Mouse (Mus musculus): ENCODE results near the gene Vapb. TPM values are rescaled to one million over a fixed set of nuclear protein-coding genes. Genes with fewer than 3 reads are reported as not detected.
A peak's percentile ranks its signal among the peaks of the same experiment; 100 is the strongest.

Vapb gene
- 14.8 and 24.3 TPM in 2 replicates for polyA plus RNA-seq (2014; fragmentation: Nextera tagmentation; extraction: Ambion mirVana)

- Histone ChIP-seq H3K36me3 (ENCODE audit: control insufficient read depth, insufficient read depth, low read length) (no peaks in the 10 kb centered on the region), H3K27ac (replicated peaks; ENCODE audit: low read depth, low read length) (peak within 1 kb of the TSS; percentile 74), H3K4me3 (replicated peaks; ENCODE audit: low read depth, low read length) (peak within 1 kb of the TSS; percentile 78), H3K27me3 (ENCODE audit: control insufficient read depth, insufficient read depth, low read length) (no peaks in the 10 kb centered on the region), H3K9me3 (ENCODE audit: control insufficient read depth, low read length) (no peaks in the 10 kb centered on the region), H3K9ac (replicated peaks; ENCODE audit: low read length) (peak within 1 kb of the TSS; percentile 74), H3K4me2 (ENCODE audit: low read length) (peak within 1 kb of the TSS; percentile 66), H3K4me1 (ENCODE audit: control insufficient read depth, insufficient read depth, low read length) (peaks cover 9% of the 10 kb centered on the region)
- DNase-seq (peak; percentile 100), ATAC-seq (ENCODE audit: low FRiP score, low TSS enrichment) (peak; percentile 96)
- WGBS = 2% methylated on average over 70 of the region's 70 CpGs
Observed at GRCm38 (mm10) chr2:173737222-173737989, at the start of gene Vapb. Vapb (plus strand) TSS chr2:173737511.

GRCm38 (mm10) chr2:173689835-173690234, 47.5 kb upstream of the Vapb start:
- no peak for ATAC-seq (ENCODE audit: low FRiP score, low TSS enrichment)
- Histone ChIP-seq H3K4me1 (ENCODE audit: control insufficient read depth, insufficient read depth, low read length) (no peaks in the 10 kb centered on the region), H3K36me3 (ENCODE audit: control insufficient read depth, insufficient read depth, low read length) (peaks cover 12% of the 10 kb centered on the region), H3K27ac (replicated peaks; ENCODE audit: low read depth, low read length) (no peak overlapping the region), H3K9ac (replicated peaks; ENCODE audit: low read length) (no peak overlapping the region), H3K4me2 (ENCODE audit: low read length) (no peak overlapping the region), H3K9me3 (ENCODE audit: control insufficient read depth, low read length) (no peaks in the 10 kb centered on the region), H3K27me3 (ENCODE audit: control insufficient read depth, insufficient read depth, low read length) (no peaks in the 10 kb centered on the region), H3K4me3 (replicated peaks; ENCODE audit: low read depth, low read length) (no peak overlapping the region)
- no peak for DNase-seq

- H3K9me3 ChIP-seq (ENCODE audit: control insufficient read depth, low read length) = no peaks in the 10 kb centered on the region
- no peak for DNase-seq
- H3K4me2 ChIP-seq (ENCODE audit: low read length) = no peak overlapping the region
- H3K9ac ChIP-seq (replicated peaks; ENCODE audit: low read length) = no peak overlapping the region
- no peak overlapping the region for H3K4me3 ChIP-seq (replicated peaks; ENCODE audit: low read depth, low read length)
- H3K27me3 ChIP-seq (ENCODE audit: control insufficient read depth, insufficient read depth, low read length) = no peaks in the 10 kb centered on the region
- H3K36me3 ChIP-seq (ENCODE audit: control insufficient read depth, insufficient read depth, low read length) = peaks cover 28% of the 10 kb centered on the region
- no peaks in the 10 kb centered on the region for H3K4me1 ChIP-seq (ENCODE audit: control insufficient read depth, insufficient read depth, low read length)
- no peak for ATAC-seq (ENCODE audit: low FRiP score, low TSS enrichment)
- no peak overlapping the region for H3K27ac ChIP-seq (replicated peaks; ENCODE audit: low read depth, low read length)
- WGBS = 90% methylated on average over 6 of the region's 6 CpGs
Observed at GRCm38 (mm10) chr2:173691748-173692147, 45.6 kb upstream of the Vapb start.

DNA sequence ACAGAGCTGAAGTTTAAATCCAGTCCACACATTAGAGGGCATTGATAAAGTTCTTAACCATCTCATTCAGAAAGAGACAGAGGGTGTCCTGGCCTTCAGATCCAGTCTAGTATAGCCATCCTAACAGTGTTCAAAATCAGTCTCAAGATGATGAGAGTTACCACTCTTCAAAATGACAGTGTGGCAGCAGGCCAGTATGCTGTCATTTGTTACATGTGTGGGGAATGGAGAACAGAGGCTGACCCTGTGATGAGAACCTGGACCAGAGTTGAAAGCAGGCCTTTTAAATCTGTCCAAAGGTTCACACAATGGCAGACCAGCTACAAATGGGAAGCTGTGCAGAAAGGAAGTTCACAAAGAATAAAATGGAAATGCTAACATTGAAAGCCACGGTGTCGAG, 44.6 kb upstream of the Vapb start:
- no peak for DNase-seq
- H3K9me3 ChIP-seq (ENCODE audit: control insufficient read depth, low read length) = no peaks in the 10 kb centered on the region
- no peak for ATAC-seq (ENCODE audit: low FRiP score, low TSS enrichment)
- 84% methylated on average over 2 of the region's 2 CpGs for WGBS
- H3K4me1 ChIP-seq (ENCODE audit: control insufficient read depth, insufficient read depth, low read length) = no peaks in the 10 kb centered on the region
- H3K4me2 ChIP-seq (ENCODE audit: low read length) = no peak overlapping the region
- H3K9ac ChIP-seq (replicated peaks; ENCODE audit: low read length) = no peak overlapping the region
- H3K27me3 ChIP-seq (ENCODE audit: control insufficient read depth, insufficient read depth, low read length) = no peaks in the 10 kb centered on the region
- H3K27ac ChIP-seq (replicated peaks; ENCODE audit: low read depth, low read length) = no peak overlapping the region
- no peak overlapping the region for H3K4me3 ChIP-seq (replicated peaks; ENCODE audit: low read depth, low read length)
- peaks cover 32% of the 10 kb centered on the region for H3K36me3 ChIP-seq (ENCODE audit: control insufficient read depth, insufficient read depth, low read length)

DNA sequence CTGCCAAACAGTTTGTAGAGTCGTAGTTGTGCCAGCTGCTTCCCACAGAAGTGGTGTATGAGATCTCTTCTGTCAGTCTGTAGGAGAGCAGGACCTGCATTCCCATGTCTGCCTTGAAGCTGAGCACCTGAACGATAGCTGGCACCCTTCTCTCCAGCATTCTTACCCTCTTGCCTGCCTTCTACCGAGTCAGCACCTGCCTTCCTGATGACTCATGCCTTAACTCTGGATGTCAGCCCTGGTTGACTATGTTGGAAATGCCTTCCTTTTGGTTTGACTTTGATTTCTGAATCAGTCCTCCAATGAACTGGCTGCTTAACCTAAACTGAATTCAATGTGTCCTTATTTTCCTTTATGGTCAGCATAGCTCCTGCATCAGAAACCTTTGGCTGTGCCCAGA, 38.5 kb upstream of the Vapb start:
- Histone ChIP-seq H3K9ac (replicated peaks; ENCODE audit: low read length) (no peak overlapping the region), H3K9me3 (ENCODE audit: control insufficient read depth, low read length) (no peaks in the 10 kb centered on the region), H3K4me3 (replicated peaks; ENCODE audit: low read depth, low read length) (no peak overlapping the region), H3K27me3 (ENCODE audit: control insufficient read depth, insufficient read depth, low read length) (no peaks in the 10 kb centered on the region), H3K4me2 (ENCODE audit: low read length) (no peak overlapping the region), H3K27ac (replicated peaks; ENCODE audit: low read depth, low read length) (no peak overlapping the region), H3K36me3 (ENCODE audit: control insufficient read depth, insufficient read depth, low read length) (peaks cover 62% of the 10 kb centered on the region), H3K4me1 (ENCODE audit: control insufficient read depth, insufficient read depth, low read length) (no peaks in the 10 kb centered on the region)
- ATAC-seq (ENCODE audit: low FRiP score, low TSS enrichment) (no peak), DNase-seq (no peak)
- WGBS = 92% methylated on average over 3 of the region's 3 CpGs

DNA sequence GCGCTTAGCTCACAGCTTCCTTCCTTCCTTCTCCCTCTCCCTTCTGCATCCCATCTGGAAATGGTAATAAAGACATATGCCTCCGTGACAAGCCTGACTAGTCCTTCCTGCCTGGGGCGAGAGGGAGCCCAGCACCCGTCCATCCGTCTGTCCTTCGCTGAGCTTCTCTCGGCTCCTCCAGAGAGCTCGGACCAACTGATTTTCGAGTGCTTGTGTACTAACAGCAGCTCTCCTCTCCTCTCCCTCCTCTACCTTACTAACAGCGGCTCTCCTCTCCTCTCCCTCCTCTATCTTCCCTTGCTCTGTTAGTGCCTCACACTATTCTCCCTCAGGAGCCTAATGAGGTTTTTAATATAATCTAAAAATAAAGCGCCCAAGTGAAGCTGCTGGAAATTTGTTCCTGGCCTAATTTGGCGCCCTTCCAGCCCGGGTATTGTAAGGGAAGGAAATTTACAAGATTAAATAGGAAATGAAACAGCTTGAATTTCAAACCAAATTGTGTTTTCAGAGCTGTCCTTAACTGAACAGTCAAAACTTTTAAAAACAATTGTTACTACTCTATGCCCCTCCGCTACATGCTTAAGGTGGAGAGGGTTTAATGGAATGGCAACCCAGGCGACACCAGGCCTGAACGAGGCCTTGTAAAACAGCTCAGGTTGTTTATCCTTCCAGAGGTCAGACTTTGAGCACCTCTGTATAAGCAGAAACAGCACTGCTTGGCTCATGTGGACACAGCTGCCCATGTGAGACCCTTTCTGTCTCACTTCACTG, 35.0 kb upstream of the Vapb start:
- DNase-seq (no peak), ATAC-seq (ENCODE audit: low FRiP score, low TSS enrichment) (no peak)
- 83% methylated on average over 16 of the region's 16 CpGs for WGBS
- Histone ChIP-seq H3K9me3 (ENCODE audit: control insufficient read depth, low read length) (no peaks in the 10 kb centered on the region), H3K27ac (replicated peaks; ENCODE audit: low read depth, low read length) (0 out of 2 replicates have a peak overlapping the region, but pooled peaks have one; percentile 26), H3K4me3 (replicated peaks; ENCODE audit: low read depth, low read length) (no peak overlapping the region), H3K4me1 (ENCODE audit: control insufficient read depth, insufficient read depth, low read length) (no peaks in the 10 kb centered on the region), H3K36me3 (ENCODE audit: control insufficient read depth, insufficient read depth, low read length) (peaks cover 46% of the 10 kb centered on the region), H3K4me2 (ENCODE audit: low read length) (no peak overlapping the region), H3K27me3 (ENCODE audit: control insufficient read depth, insufficient read depth, low read length) (no peaks in the 10 kb centered on the region), H3K9ac (replicated peaks; ENCODE audit: low read length) (no peak overlapping the region)

GRCm38 (mm10) chr2:173702867-173703237, 34.5 kb upstream of the Vapb start:
- peaks cover 43% of the 10 kb centered on the region for H3K36me3 ChIP-seq (ENCODE audit: control insufficient read depth, insufficient read depth, low read length)

GRCm38 (mm10) chr2:173705827-173706551, 31.3 kb upstream of the Vapb start:
- 86% methylated on average over 15 of the region's 15 CpGs for WGBS
- no peak for ATAC-seq (ENCODE audit: low FRiP score, low TSS enrichment)
- no peak for DNase-seq

More at GRCm38 (mm10) chr2:173702867-173703237, 34.5 kb upstream of the Vapb start:
- Histone ChIP-seq H3K9me3 (ENCODE audit: control insufficient read depth, low read length) (no peaks in the 10 kb centered on the region), H3K27ac (replicated peaks; ENCODE audit: low read depth, low read length) (no peak overlapping the region), H3K4me1 (ENCODE audit: control insufficient read depth, insufficient read depth, low read length) (no peaks in the 10 kb centered on the region), H3K27me3 (ENCODE audit: control insufficient read depth, insufficient read depth, low read length) (no peaks in the 10 kb centered on the region), H3K4me3 (replicated peaks; ENCODE audit: low read depth, low read length) (no peak overlapping the region), H3K4me2 (ENCODE audit: low read length) (no peak overlapping the region), H3K9ac (replicated peaks; ENCODE audit: low read length) (no peak overlapping the region)
- ATAC-seq (ENCODE audit: low FRiP score, low TSS enrichment) (no peak), DNase-seq (no peak)
- 93% methylated on average over 12 of the region's 12 CpGs for WGBS

More at GRCm38 (mm10) chr2:173705827-173706551, 31.3 kb upstream of the Vapb start:
- H3K36me3 ChIP-seq (ENCODE audit: control insufficient read depth, insufficient read depth, low read length) = peaks cover 18% of the 10 kb centered on the region
- no peaks in the 10 kb centered on the region for H3K9me3 ChIP-seq (ENCODE audit: control insufficient read depth, low read length)
- no peak overlapping the region for H3K4me3 ChIP-seq (replicated peaks; ENCODE audit: low read depth, low read length)
- no peaks in the 10 kb centered on the region for H3K4me1 ChIP-seq (ENCODE audit: control insufficient read depth, insufficient read depth, low read length)
- no peak overlapping the region for H3K4me2 ChIP-seq (ENCODE audit: low read length)
- no peaks in the 10 kb centered on the region for H3K27me3 ChIP-seq (ENCODE audit: control insufficient read depth, insufficient read depth, low read length)
- H3K9ac ChIP-seq (replicated peaks; ENCODE audit: low read length) = no peak overlapping the region
- no peak overlapping the region for H3K27ac ChIP-seq (replicated peaks; ENCODE audit: low read depth, low read length)

All from midbrain, embryonic 14.5 days (tissue).